Mouse (Mus musculus) stomach, embryonic 14.5 days (tissue): ENCODE results near the gene Glra4. TPM values are rescaled to one million over a fixed set of nuclear protein-coding genes. Genes with fewer than 3 reads are reported as not detected.
A peak's percentile ranks its signal among the peaks of the same experiment; 100 is the strongest.
"Not testable (repeated sequence)": the region's sequence is repeated elsewhere in the genome, so short reads cannot be mapped to it uniquely, and the experiment has no call there.

Source experiments
- ATAC-seq: fragments of 200-750 bp; cut with Nextera tagmentation; 2 replicates; pipeline ENCODE4 v1.8.0; 2017; ENCODE audit warnings: low read depth, moderate TSS enrichment; ENCODE audit not compliant: insufficient number of reproducible peaks, insufficient read depth, low FRiP score
- H3K27ac ChIP-seq: fragments of 300-500 bp; sonication (generic); 2 replicates; pipeline ENCODE4 v1.5.1; 2014; ENCODE audit warnings: mild to moderate bottlenecking, low read length, moderate library complexity, mixed read lengths
- H3K27me3 ChIP-seq: fragments of 300-500 bp; sonication (generic); 2 replicates; pipeline ENCODE4 v1.6.1; 2014; ENCODE audit warnings: low read length, control low read depth, mixed read lengths; ENCODE audit not compliant: control insufficient read depth, insufficient read depth
- H3K36me3 ChIP-seq: fragments of 300-500 bp; sonication (generic); 2 replicates; pipeline ENCODE4 v1.6.1; 2014; ENCODE audit warnings: mild to moderate bottlenecking, control low read depth, low read length, moderate library complexity, mixed read lengths; ENCODE audit not compliant: control insufficient read depth, insufficient read depth
- H3K4me1 ChIP-seq: fragments of 300-500 bp; sonication (generic); 2 replicates; pipeline ENCODE4 v1.6.1; 2014; ENCODE audit warnings: low read length, control low read depth, mixed read lengths; ENCODE audit not compliant: control insufficient read depth, insufficient read depth
- H3K4me2 ChIP-seq: fragments of 300-500 bp; sonication (generic); replicated peaks from 2 replicates; pipeline ENCODE4 v1.6.1; 2014; ENCODE audit warnings: low read depth, low read length, control low read depth
- H3K4me3 ChIP-seq: fragments of 300-500 bp; sonication (generic); 2 replicates; pipeline ENCODE4 v1.5.1; 2014; ENCODE audit warnings: low read depth, low read length, control low read depth
- H3K9ac ChIP-seq: fragments of 300-500 bp; sonication (generic); replicated peaks from 2 replicates; pipeline ENCODE4 v1.6.1; 2014; ENCODE audit warnings: low read depth, mild to moderate bottlenecking, control low read depth, low read length, moderate library complexity, mixed read lengths
- H3K9me3 ChIP-seq: fragments of 300-500 bp; sonication (generic); 2 replicates; pipeline ENCODE4 v1.6.1; 2016; ENCODE audit warnings: low read depth, low read length, control low read depth; ENCODE audit not compliant: control insufficient read depth
- WGBS: fragments of 180-500 bp; shearing (Covaris S2); extraction: QIAGEN DNeasy Blood & Tissue Kit; methylation state at CpG from one replicate; pipeline ENCODE4 v1.1.7; 2014; 5-methylcytosine and 5-hydroxymethylcytosine counted together
- polyA plus RNA-seq: library from polyadenylated mRNA; unstranded; fragments of >200 nt; fragmentation: Nextera tagmentation; extraction: Ambion mirVana; gene quantifications from 2 replicates; pipeline ENCODE4 v1.2.1, GENCODE M21; 2014

Gene Glra4
- polyA plus RNA-seq, 1 experiment from 2014 or later = not detected

DNA sequence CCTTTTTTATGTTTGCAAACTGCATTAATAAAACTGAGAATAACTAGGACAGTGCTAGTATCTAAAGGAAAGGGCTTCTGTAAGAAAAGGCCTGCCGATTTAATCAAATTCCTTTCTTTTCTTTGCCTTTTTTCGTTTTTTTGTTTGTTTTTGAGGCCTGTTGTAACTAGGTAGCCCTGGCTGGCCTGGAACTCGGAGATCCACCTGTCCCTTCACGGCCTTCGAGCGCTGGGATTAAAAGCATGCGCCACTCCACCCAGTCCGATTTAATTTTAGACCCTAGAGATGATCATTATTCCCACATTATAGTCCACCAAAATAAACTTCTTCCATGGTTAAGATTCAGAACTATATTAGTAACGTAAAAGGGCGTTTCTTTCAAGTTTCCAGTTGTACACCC is 37.7 kb downstream of the Glra4 start:
- 20% methylated on average over 10 of the region's 10 CpGs for WGBS
- Histone ChIP-seq H3K27me3 (no peaks in the 10 kb centered on the region), H3K9me3 (no peaks in the 10 kb centered on the region), H3K36me3 (peaks cover 4% of the 10 kb centered on the region; the same call in 1 of the 2 replicates), H3K4me3 (peak overlapping the region; percentile 32), H3K27ac (peak overlapping the region; percentile 88), H3K4me2 (peak overlapping the region; percentile 43), H3K4me1 (peaks cover 3% of the 10 kb centered on the region; the same call in 1 of the 2 replicates), H3K9ac (peak overlapping the region; percentile 36)
- ATAC-seq = no peak

- no peaks in the 10 kb centered on the region for H3K9me3 ChIP-seq
- peaks cover 3% of the 10 kb centered on the region; the same call in 1 of the 2 replicates for H3K4me1 ChIP-seq
- peak overlapping the region; percentile 43 for H3K4me2 ChIP-seq
- H3K4me3 ChIP-seq = peak overlapping the region; percentile 32
- H3K36me3 ChIP-seq = peaks cover 4% of the 10 kb centered on the region; the same call in 1 of the 2 replicates
- ATAC-seq = peak; percentile 80
- 21% methylated on average over 44 of the region's 46 CpGs for WGBS
- H3K27me3 ChIP-seq = no peaks in the 10 kb centered on the region
- H3K9ac ChIP-seq = peak overlapping the region; percentile 36
- peak overlapping the region; percentile 88 for H3K27ac ChIP-seq
Observed at GRCm38 (mm10) chrX:136741651-136742201, 38.2 kb downstream of the Glra4 start.

DNA sequence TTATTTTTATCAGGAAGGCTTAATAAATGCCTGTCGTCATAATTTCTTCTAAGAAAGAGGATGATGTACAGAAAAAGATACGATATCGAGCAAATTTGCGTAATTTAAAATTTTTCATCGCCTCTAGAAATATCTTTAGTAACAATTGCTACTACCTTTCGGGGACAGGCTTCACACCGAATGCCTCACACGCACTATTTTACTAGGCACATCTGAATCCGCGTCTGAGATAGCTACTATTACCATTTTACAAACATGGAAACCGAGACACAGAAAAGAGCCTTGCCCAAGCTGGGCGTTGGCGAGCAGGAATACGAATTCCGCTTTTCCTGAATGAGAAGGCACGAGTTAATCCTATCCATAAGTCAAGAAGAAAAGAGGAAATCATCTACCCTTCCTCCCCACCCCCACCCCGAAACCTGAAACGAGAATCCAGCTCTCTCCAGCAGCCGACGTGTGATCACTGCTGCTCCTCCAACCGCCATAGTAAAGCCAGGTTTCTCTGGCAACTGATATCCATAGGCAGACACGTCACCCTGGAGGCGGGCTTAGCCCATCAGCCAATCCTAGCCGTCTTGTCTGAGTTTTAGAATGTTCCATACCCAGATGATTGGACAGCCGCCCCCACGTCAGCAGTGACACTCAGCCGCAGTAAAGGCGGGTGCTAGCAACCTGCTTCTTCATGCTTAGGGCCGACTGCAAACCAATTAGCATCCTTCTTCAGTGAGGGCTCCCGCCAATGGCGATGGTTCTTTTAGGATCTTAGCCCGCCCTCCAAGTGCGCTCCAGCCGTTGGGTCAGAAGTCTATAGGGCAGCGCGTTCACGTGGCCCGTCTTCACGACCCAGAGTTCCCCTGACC is 38.9 kb downstream of the Glra4 start:
- WGBS = 22% methylated on average over 39 of the region's 39 CpGs
- H3K9ac ChIP-seq = peak overlapping the region; percentile 51
- no peaks in the 10 kb centered on the region for H3K27me3 ChIP-seq
- H3K4me2 ChIP-seq = peak overlapping the region; percentile 51; the same call in 1 of the 2 replicates
- no peaks in the 10 kb centered on the region for H3K9me3 ChIP-seq
- peak; percentile 98 for ATAC-seq
- H3K36me3 ChIP-seq = peaks cover 4% of the 10 kb centered on the region; the same call in 1 of the 2 replicates
- H3K4me1 ChIP-seq = peaks cover 3% of the 10 kb centered on the region; the same call in 1 of the 2 replicates
- peak overlapping the region; percentile 88 for H3K27ac ChIP-seq
- peak overlapping the region; percentile 46 for H3K4me3 ChIP-seq

DNA sequence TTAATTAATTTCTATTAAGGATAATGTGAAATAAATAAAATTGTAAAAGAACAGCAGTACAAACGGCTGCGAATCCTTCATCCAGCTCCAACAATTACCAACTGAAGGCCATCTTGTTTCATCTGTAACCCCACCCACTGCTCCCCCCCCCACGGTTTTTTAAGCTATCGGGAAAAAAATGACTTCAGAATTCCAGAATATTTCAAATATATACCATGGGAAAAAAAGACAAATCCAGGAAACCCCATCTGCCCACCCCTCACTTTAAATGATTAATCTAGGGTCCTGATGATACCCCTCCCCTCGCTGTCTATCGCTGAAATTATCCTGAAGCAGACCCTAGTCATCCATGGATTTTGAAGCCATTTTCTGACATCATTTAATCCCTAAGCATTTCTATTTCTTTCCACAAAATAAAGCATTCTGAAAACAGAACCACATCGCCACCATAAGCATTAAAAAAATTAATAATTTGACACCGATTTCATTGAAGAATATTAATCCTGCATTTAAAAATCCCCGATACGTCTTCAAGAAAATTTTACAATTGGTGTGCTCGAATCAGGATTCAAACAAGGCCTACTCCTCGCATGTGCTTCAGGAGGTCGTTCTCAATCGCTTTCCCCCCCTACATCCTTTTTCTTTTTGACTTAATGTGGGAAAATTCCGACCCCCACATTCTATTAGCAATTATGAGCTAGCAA is 39.7 kb downstream of the Glra4 start:
- H3K4me2 ChIP-seq = peak overlapping the region; percentile 51; the same call in 1 of the 2 replicates
- 22% methylated on average over 15 of the region's 15 CpGs for WGBS

GRCm38 (mm10) chrX:136732016-136732415 is 47.9 kb downstream of the Glra4 start:
- H3K4me1 ChIP-seq = no peaks in the 10 kb centered on the region
- no peak overlapping the region for H3K4me2 ChIP-seq
- H3K27me3 ChIP-seq = no peaks in the 10 kb centered on the region
- H3K9me3 ChIP-seq = no peaks in the 10 kb centered on the region
- WGBS = 88% methylated on average over 4 of the region's 4 CpGs
- H3K27ac ChIP-seq = no peak overlapping the region
- no peak overlapping the region for H3K9ac ChIP-seq
- H3K4me3 ChIP-seq = no peak overlapping the region
- no peaks in the 10 kb centered on the region; the same call in 1 of the 2 replicates for H3K36me3 ChIP-seq
- ATAC-seq = no peak

More for the DNA sequence above, 39.7 kb downstream of the Glra4 start:
- no peak for ATAC-seq
- Histone ChIP-seq H3K36me3 (peaks cover 4% of the 10 kb centered on the region; the same call in 1 of the 2 replicates), H3K27ac (peak overlapping the region; percentile 73), H3K4me1 (peaks cover 3% of the 10 kb centered on the region; the same call in 1 of the 2 replicates), H3K4me3 (peak overlapping the region; percentile 46), H3K9ac (peak overlapping the region; percentile 51), H3K9me3 (no peaks in the 10 kb centered on the region), H3K27me3 (no peaks in the 10 kb centered on the region)

DNA sequence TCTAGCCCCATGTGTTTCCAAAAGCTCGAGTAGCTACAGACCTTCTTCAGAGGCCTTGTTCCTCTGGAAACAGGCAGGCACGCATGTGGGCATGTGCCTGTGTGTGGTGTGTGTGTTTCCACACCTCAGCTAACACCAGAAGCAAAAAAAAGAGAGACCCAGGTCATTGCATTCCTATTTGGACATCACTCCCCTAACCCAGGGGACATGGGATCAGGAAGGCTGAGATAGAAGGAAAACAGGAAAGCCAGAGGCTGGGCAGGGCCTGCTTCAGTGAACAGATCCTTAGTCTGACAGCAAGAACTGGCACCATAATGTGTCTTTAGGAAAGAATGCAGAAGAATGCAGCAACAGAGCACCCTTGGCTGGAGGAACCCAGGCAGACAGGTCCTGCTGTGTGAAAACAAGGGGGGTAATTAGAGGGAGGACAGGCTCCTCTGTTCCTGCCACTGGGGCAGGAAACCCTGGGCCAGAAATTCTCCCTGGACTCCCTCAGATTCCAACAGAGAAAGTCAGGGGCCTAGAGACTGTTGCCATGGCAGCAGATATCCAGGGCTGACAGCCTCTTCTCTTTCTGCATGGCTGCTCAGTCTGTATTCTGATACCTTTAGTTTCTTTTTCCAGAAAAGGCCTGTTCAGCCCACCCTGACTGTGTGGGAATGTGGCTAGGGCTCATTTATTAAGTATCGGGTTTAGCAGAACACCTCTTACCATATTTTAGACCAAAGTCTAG is 65.0 kb downstream of the Glra4 start:
- not testable (repeated sequence) for H3K4me2 ChIP-seq, ATAC-seq, H3K9me3 ChIP-seq, H3K27me3 ChIP-seq, H3K4me3 ChIP-seq, H3K36me3 ChIP-seq, H3K4me1 ChIP-seq, H3K9ac ChIP-seq, H3K27ac ChIP-seq
- WGBS = 66% methylated on average over 3 of the region's 3 CpGs

- WGBS = 26% methylated on average over 14 of the region's 14 CpGs
- Histone ChIP-seq H3K9ac (0 out of 2 replicates have a peak overlapping the region, but pooled peaks have one; percentile 48), H3K36me3 (no peaks in the 10 kb centered on the region), H3K9me3 (no peaks in the 10 kb centered on the region), H3K4me2 (peak overlapping the region; percentile 47), H3K27ac (peak overlapping the region; percentile 81; the same call in 1 of the 2 replicates), H3K4me3 (peak overlapping the region; percentile 43), H3K27me3 (no peaks in the 10 kb centered on the region), H3K4me1 (no peaks in the 10 kb centered on the region)
- no peak for ATAC-seq
Observed at GRCm38 (mm10) chrX:136708782-136709181, 71.2 kb downstream of the Glra4 start.
